Mouse (Mus musculus) urinary bladder, postnatal 4 days (tissue): Measurements from ENCODE around the gene Aff3.

Source experiments
- DNase-seq, 2 experiments: peaks; one replicate each; pipeline ENCODE4 v3.0.0; 2021 to 2022; ENCODE audit warnings: low spot score in 2 of 2

Aff3 gene

GRCm38 (mm10) chr1:38664777-38665176, at the start of gene Aff3:
Aff3 (minus strand) TSS chr1:38664955.
- no peak for DNase-seq

GRCm38 (mm10) chr1:38700646-38701045, 35.9 kb upstream of the Aff3 start:
- DNase-seq = no peak

- no peak for DNase-seq
Measured at GRCm38 (mm10) chr1:38699244-38699643, 34.5 kb upstream of the Aff3 start.

GRCm38 (mm10) chr1:38695812-38696681, 31.3 kb upstream of the Aff3 start:
- no peak for DNase-seq

- DNase-seq = no peak
Measured at GRCm38 (mm10) chr1:38695089-38695811, 30.5 kb upstream of the Aff3 start.

- DNase-seq = no peak
Measured at GRCm38 (mm10) chr1:38694142-38694541, 29.4 kb upstream of the Aff3 start.

GRCm38 (mm10) chr1:38690471-38690870, 25.7 kb upstream of the Aff3 start:
- no peak for DNase-seq

- DNase-seq = no peak
Measured at GRCm38 (mm10) chr1:38688216-38688615, 23.5 kb upstream of the Aff3 start.

GRCm38 (mm10) chr1:38685706-38686105, 21.0 kb upstream of the Aff3 start:
- no peak for DNase-seq

GRCm38 (mm10) chr1:38683158-38683721, 18.5 kb upstream of the Aff3 start:
- no peak for DNase-seq

GRCm38 (mm10) chr1:38679890-38680289, 15.1 kb upstream of the Aff3 start:
- no peak for DNase-seq

- DNase-seq = no peak
Measured at GRCm38 (mm10) chr1:38671756-38672155, 7.0 kb upstream of the Aff3 start.

GRCm38 (mm10) chr1:38671019-38671418, 6.3 kb upstream of the Aff3 start:
- DNase-seq = no peak

GRCm38 (mm10) chr1:38668327-38668726, 3.6 kb upstream of the Aff3 start:
- no peak for DNase-seq

GRCm38 (mm10) chr1:38667892-38668291, 3.1 kb upstream of the Aff3 start:
- DNase-seq = no peak

GRCm38 (mm10) chr1:38666766-38667118, 2.0 kb upstream of the Aff3 start:
- no peak for DNase-seq

- DNase-seq = peak in 1 of 2 experiments; percentile 40
Measured at GRCm38 (mm10) chr1:38666111-38666765, 1.5 kb upstream of the Aff3 start.

GRCm38 (mm10) chr1:38665611-38666010, 856 bp upstream of the Aff3 start:
- no peak for DNase-seq

GRCm38 (mm10) chr1:38664261-38664660, 494 bp downstream of the Aff3 start:
- DNase-seq = no peak

- DNase-seq = no peak
Measured at GRCm38 (mm10) chr1:38662616-38663193, 2.0 kb downstream of the Aff3 start.

GRCm38 (mm10) chr1:38658933-38659553, 5.7 kb downstream of the Aff3 start:
- no peak for DNase-seq
